Mouse (Mus musculus): ENCODE results near the gene C530008M17Rik.

Gene C530008M17Rik

DNA sequence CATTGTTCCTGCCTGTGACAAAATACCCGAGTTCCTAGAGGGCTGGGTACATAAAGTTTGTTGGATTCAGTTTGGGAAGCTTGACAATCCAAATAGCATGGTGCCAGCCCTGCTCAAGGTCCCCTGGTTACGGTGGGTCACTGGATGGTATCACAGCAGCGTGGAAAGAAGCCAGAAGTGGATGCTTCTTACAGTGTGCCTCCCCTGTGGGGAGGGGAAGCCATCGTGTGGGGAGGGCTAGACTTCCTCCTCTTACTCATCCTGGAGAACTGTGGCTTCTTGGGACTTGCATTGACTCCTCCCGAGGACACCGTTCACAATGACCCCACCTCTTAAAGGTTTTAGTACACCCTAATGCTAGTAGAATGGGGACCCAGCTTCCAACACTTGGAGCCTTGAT, 183.5 kb downstream of the C530008M17Rik start:
- no peak for DNase-seq (ENCODE audit: low read depth)

DNA sequence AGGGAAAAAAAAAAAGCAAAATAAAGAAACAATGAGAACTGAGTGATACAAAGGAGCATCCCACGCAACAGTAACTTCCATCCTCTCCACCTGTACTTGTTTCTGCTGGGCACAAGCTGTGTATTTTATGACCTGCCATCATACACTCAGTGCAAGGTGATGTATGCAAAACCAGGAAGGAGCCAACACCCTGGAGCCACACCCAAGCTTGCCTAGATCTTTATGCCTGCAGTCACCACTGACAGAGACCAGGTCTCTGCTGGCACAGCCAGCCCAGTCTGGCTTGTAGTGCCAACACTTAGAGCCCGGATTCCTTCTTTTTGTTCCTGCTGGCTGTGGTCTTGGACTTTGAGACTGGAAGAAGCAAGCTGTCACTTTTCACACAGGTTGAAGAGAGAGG, 185.5 kb downstream of the C530008M17Rik start:
- no peak for DNase-seq (ENCODE audit: low read depth)

DNA sequence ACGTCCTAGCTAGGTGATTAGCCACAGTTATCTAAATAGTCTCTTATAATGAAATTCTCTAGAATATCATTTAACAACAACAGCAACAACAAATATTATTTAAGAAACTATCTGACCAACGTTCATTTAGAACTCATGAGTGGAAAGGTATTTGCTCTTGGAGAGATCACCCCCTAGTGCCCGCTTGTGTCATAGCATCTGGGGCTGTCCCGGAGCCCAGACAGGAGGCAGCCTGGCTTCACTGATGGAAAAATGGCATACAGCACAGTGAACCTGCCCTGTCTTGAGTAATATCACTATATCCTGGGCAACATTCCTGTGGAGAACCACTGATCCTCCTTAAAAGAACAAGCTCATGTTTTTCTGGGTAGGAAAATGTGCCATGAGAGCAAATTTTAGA, 187.1 kb downstream of the C530008M17Rik start:
- DNase-seq (ENCODE audit: low read depth): peak; percentile 37

DNA sequence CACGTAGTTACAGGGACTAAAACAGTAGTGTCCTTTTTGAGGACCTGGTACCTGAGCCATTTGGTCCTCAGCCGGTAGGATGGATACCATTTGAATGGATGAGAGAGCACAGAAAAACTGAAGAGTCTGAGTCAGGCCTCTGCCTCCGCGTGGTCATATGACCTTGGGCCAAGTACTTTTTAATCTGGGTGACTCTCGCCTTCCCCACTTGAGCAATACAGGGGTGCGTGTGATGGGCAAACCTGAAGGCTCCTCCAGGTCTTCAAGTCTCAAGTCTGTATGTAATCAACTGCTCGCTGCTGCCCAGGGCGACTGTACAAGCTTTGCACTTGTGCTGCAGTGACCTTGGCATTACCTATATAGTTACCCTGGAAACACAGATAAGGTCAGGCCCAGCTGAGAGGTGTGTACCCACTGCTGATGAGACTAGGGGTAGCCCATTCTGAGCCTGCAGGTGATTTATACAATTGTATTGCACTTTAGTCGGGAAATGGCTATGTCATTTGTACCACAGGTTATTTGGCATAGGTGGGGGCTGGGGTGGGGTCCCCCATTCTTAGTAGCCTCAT, 187.6 kb downstream of the C530008M17Rik start:
- DNase-seq (ENCODE audit: low read depth): no peak

DNA sequence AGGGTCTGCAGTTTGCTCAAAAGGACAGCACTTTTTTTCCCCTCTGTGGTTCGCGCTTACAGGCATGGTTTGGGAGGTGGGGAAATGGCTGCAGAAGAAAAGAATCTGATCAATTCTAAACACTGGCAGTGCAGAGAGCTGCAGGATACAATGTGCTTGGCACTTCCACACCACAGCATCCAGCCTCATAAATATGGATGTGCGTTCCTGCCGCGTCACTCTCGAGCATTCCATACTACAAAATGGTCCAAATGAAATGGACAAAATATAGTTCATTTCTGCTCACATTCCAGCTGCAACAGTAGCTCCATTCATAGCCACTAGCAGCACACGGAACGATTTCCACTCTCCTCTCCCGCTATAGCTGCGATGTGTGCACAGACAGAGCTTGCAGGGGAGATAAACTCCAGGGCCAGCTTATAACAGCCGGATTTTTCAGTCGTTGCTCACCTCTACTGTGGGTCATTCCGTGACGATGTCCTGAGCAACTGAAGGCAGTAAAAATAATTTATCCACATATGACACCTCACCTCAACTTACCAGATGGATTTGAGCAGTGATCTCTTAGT, 188.4 kb downstream of the C530008M17Rik start:
- DNase-seq (ENCODE audit: low read depth): no peak

DNA sequence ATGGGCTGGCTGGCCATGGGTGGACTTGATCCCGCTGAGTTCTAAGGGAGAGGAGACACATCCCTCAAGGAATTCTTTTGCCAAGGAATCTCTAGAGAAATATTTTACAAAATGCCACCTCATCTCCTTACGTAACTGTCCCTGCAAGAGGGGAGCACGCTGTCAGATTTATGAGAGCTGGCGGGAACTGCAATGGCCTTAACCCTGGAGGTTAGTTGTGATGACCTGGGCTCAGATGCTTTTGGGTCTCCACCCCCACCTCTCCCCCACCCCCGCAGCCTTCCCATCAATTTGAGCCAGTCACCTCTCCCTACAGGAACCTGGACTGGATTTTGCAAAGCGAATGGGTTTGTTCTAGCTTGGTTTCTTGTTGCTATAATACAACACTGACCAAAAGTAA, 190.8 kb downstream of the C530008M17Rik start:
- no peak for DNase-seq (ENCODE audit: low read depth)

DNA sequence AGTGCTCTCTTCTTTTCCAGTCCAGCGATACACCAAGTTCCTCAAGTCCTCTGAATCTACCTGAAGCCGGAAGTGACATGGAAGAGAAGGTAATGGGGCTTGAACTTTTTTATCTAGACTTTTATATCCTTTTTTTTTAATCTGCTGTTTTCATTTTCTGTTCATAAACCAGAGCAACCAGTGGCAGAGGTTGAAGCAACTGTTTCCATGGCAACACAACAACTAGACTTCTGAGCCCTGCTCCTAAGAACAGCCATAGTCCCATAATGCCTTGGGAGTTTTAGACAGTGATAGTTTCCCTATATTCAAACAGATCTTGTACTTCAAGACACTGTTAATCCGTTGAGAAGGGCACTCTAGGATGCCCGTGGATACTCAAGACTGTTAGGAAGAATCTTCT, 195.0 kb downstream of the C530008M17Rik start:
- no peak for DNase-seq (ENCODE audit: low read depth)

DNA sequence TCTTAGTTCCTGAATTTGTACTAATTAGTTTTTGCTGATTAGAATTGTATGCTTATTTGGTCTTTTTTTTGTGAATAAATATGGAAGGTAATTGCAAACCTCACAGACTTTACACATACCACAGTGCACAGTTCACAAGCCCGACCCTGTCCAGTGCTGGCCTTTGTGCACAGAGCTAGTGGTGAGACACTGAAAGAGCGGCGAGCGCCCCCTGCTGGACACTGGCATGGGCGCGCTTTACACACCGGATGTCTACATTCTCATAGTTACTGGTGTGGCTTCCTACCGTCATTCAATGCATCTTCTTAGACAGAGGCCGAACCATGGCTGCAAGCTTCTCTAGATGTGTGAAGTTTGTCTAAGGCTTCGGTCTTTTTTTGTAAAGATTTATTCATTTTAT, 197.2 kb downstream of the C530008M17Rik start:
- peak; percentile 22 for DNase-seq (ENCODE audit: low read depth)

DNA sequence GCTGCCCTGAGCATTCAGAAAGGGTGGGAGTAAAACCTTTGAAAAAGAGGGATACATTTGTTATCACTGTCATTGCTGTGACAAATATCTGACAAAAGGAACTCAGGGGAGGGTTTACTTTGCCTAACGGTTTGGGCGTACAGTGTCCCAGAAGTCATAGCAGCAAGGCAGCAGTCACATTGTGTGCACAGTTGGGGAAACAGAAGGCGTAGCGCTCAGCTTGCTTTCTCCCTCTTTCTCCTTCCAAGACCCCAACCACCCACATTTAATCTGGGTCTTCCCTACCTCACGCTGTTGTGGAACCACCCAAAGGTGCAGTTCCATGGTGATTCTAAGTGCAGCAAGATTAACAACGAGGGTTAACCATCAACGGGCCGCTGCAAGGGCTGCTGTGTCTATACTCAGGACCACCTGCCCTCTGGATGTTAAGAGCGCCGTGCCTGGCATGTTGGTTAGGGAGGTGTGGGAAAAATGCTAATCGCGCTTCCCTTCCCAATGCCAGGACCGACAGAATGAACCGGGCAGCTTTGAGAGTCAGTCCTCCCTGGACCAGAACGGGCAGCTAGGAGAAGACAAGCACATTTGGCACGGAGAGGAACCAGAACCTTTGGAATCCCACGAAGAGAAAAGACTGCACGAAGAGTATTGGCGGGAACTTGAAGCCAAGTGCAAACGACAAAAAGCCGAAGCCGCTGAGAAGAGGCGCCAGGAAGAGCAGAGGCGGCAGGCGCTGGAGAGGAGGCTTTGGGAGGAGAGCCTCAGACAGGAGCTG, 199.7 kb downstream of the C530008M17Rik start:
- no peak for DNase-seq (ENCODE audit: low read depth)

DNA sequence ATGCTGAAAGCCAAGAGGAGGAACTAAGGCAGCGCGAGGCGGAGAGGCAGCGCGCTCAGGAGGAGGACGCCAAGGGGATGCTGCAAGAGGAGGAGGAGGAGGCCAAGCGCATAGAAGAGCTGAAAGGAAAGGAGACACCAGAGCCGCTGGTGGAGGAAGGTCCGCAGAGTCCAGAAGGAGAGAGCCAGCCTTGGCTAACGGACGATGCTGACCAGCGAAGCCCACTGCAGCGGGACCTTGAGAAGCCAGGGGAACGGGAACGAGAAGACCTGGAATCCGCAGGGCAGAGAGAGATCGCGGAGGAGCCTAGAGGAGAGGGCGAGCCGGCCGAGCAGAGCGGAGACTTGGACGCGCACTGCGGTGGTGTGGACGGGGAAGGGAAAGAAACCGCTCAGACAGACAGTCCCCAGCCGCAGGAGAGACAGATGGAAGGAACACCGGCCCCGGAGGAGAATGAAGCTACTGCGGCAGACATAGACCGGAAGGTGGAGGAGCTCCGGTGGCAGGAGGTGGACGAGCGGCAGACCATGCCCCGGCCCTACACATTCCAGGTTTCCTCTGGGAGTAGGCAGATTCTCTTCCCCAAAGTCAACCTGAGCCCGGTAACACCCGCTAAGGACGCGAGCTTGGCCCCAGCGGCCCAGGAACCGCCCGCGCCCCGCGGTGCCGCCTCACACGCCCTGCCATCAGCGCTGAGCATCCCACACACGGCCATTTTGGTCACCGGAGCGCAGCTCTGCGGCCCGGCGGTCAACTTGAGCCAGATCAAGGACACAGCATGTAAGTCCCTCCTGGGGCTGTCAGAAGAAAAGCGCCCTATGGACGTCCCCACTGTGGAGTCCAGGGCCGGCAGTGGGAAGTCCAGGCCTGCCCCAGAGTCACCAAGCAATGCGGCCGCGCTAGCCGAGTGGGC, 201.0 kb downstream of the C530008M17Rik start:
- no peak for DNase-seq (ENCODE audit: low read depth)

DNA sequence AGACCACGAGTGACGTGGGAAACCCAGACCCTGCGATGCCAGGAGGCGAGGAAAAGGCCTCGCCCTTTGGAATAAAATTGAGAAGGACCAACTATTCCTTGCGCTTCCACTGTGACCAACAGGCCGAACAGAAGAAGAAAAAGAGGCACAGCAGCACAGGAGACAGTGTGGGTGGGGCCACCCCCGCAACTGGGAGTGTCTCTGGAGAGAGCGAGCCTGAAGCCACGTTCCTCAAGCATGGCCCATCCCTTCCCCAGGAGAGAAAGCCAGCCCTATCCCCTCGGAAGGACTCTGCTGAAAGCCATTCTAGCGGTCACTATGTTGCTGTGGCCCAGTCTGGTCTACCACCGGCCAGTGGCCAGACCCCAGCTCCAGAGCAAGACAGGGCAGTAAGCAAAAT, 202.1 kb downstream of the C530008M17Rik start:
- DNase-seq (ENCODE audit: low read depth): no peak

DNA sequence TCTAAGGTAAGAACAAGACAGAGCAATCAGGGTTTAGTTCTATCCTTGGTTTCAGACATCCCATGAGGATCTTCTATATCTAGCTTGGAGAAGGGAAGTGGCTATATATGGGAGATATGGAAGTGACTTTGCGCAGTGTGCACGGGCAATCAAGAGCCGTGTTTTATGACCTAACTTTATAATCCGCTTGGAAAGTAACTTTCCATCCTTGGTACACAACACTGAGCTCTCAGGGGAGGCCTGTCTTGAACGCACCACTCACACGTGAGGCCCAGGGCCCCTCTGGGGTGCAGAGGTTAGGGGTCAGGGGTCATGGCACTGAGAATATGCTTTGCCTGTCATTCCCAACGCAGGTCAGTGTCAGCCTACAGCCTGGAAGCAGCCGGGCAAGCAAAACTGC, 210.5 kb downstream of the C530008M17Rik start:
- no peak for DNase-seq (ENCODE audit: low read depth)

DNA sequence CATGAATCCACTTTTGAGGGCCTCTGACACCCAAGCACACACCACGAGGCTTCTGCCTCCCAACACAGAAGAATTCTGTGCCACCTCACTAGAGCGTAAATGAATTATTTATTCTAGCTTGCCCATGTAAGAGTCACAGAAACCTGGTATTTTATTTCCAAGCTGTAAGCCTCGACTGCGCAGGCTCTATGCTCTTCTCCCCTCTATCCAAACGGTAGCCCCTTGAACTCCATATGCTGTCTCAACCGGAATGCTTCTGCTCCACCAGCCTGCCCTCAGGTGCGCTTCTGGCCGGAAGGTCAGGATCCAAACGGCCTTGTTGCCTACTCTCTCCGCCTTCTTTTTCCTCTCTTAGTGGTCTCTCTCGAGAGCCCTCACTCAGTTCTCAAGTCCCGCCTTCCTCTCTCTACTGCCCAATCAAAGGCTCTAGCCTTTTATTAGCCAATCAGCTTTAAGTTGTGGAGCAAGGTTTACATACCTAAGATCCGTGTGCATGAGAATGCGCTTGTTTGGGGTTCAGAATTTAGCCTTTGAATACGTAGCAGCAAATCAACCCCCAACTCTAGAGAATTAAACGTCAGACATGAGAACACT, 212.5 kb downstream of the C530008M17Rik start:
- no peak for DNase-seq (ENCODE audit: low read depth)

DNA sequence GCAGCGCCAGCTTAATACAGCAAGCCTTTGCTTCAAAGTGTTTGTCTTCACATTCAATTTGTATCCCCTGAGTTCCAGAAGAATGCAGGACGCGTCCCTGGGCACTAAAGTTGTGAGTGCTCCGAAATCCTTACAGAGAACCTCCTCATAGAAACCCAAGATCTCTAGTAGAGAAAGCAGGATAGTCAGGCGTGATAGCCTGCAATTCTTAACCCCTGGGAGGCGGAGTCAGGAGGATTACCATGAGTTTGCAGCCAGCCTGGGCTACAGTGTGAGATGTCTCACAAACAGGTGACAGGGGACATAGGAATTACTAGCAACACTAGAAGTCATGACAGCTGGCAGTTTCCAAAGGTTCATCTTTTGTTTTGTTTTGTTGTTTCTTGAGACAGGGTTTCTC, 213.2 kb downstream of the C530008M17Rik start:
- DNase-seq (ENCODE audit: low read depth): no peak

DNA sequence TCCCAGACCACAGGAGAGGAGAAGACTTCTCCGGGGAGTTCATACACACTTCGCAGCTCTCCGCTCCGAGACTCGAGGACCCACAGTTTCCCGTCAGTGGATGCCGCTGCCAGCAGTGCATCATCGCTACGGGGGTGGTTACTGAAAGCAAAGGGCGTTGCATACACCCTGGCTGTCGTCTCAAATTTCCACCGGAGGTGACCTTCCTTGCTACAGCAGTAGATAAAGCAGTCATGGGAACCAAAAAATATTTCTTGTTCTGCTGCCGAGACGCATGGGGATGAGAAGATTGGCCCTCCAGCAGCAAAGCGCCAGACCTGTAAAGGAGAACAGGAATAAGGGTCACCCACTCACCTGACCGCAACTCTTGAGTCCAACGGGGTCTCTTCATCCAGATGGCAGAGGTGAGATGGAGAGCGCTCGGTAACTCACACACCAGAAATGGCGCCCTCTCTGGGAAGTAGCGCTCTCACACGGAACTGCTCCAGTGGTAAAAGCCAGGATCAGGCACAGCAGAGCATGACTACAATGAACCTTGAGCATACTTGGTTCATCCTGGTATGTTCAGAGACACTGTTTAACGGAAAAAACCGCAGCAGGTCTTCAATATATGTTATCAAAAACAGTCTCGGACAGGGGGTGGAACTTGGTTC, 219.9 kb downstream of the C530008M17Rik start:
- no peak for DNase-seq (ENCODE audit: low read depth)

DNA sequence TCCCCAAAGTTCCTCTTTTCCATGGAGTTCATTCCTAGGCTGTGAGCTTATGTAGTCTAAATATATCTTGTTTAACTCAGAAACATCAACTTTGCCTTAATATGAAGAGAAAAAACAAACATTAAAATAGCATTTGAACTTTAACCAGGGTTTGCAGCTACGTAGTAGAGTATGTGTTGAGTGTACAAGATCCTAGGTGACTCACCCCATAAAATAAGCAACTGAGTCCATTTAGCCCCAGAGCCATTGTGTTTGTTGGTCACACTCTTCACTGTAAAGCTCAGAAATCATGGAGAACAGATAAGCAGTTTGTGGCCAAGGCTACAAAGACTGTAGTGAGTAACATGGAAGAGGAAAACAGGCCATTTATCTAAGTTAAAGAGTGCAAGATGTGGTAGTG, 227.8 kb downstream of the C530008M17Rik start:
- no peak for DNase-seq (ENCODE audit: low read depth)

DNA sequence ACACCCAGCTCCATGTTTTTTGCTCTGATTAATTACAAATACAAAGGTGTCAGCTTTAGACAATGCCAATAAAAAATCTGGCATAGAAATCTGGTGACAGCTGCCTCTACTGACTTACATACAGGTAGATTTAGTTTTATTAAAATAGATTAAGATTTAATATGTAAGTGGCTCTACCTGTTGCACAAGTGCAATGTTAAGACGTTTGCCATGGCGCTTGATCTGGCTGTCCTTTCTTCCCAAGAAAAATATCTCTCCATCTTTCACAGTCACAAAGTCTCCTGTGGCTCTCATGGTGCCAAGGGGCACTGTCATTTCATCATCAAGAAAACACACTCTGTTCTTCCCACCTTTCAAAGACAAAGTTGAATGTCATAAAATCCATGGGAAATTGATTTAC, 230.7 kb downstream of the C530008M17Rik start:
- no peak for DNase-seq (ENCODE audit: low read depth)

DNA sequence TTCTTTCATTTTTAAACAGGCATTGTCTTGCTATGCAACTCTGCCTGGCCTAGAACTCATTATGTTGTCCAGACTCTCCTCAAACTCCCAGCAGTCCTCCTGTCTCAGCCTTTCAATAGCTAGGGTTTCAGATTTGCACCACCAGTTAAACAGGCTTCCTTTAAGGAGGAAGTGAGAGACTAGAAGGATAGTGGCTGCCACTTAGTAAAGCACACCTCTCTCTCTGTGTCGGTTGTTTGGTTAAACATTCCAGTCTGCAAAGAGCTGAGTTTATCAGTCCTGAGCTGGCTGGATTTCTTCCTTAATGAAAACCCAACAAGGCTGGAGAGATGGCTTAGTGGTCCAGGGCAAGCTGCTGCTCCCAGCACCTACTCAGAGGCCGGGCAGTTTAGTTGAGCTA, 236.3 kb downstream of the C530008M17Rik start:
- no peak for DNase-seq (ENCODE audit: low read depth)

DNA sequence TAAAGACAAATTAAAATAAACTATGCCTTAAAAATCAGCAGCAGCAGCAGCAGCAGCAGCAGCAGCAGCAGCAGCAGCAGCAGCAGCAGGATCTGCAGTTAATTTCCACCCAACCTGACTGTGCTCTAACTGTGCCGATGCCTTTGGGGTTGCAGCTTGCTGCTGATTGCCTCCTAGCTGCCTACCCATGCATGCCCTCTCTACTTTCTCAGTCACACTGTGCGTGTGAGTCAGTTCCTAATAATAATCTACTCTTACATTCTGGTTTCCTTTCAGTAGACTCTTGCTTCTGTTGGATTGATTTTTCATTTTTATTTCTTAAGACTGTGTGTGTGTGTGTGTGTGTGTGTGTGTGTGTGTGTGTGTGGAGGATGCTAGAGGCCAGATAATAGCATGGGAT, 236.8 kb downstream of the C530008M17Rik start:
- no peak for DNase-seq (ENCODE audit: low read depth)

DNA sequence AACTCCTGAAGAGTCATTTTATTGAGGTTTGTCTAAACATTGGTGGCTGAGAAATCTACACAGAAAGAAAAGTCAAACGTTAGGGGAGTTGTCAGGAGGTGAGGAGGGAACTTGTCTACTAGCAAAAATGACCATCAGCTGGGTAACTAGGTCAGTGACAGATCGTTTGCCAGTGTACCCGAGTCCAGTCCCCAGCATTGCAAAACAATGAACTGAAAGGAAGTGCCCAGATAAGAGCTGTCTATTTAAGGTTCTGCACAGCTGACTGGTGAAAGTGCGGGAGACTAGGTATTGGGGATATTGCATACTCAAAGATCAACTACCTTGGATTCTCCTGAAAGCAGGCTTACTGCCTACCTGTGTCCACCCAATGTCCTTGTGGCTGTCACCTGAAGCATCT, 245.8 kb downstream of the C530008M17Rik start:
- no peak for DNase-seq (ENCODE audit: low read depth)

DNA sequence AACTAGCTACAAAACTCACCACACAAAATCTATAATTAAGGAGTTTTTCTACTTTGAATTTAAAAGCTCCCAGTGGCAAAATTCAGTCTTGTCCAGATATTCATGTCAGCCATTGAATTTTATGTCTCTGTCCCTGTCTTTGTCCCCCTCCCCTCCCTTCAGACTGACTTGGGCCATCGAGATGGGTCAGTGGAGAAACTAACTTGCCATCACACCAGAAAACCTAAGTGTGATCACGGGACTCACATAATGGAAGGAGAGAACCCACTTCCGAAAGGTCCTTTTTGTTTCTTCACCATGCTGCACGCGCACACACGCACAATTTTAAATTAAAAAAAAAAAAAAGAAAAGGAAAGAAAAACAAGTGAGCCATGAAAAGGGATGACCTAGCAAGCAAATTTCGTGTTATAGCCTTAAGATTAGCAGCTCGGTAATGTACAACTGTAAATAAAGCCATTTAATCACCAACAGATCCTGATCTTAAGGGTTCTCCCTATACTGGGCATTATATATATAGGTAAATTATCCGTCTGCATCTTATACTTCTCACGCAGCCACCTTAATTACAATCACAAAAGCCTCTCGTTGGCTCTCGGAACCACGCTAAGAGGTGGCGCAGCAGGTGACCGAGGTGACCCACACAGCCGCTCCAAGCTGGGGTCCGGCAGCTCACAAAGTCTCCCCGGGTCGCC, 248.5 kb downstream of the C530008M17Rik start:
- no peak for DNase-seq (ENCODE audit: low read depth)

Data from fibroblast of lung, adult 2 months (primary cell).